Mouse (Mus musculus): Measurements from ENCODE around the gene Entpd5. TPM values are rescaled to one million over a fixed set of nuclear protein-coding genes. Genes with fewer than 3 reads are reported as not detected.

Entpd5 gene
- 26.8 to 33.3 TPM (median 29.1 TPM) in 4 replicates for total RNA-seq (2023)

DNA sequence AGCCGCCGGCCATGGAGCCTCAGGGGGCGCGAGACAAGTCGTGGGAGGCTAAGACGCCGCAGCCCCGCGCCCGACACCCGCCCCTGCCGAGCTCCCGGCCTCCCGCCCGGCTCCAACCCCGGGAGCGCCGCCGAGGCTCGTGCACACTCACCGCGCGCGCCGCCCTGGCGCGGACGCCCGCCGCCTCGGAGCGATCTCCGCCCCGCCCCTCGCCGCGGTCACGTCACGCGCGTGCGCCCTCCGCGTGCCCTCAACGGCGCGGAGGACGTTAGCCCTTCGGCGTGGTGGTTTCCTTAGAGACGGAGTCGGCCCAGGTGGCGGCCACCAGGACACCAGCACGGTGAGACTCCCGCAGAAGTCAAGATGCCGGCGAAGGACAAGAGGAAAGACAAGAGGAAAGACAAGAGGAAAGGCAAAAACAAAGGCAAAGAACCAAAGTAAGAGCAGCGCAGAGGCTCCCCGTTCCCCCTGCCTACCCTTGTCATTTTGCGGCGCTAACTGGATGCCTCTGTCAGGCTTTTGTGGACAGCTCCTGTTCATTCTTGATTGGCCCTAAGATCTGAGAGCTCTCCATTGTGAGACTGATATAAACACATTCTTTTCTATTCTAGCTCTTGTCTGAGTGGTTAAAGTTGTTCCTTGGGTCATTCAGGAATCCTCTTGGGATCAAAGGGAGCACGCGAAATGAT lies at the start of gene Entpd5, which contains the start of gene Bbof1:
Entpd5 (minus strand) TSS at position 211 of the 689 bp plus-strand sequence.
Bbof1 (plus strand) TSS at position 253 of the 689 bp plus-strand sequence.

DNA sequence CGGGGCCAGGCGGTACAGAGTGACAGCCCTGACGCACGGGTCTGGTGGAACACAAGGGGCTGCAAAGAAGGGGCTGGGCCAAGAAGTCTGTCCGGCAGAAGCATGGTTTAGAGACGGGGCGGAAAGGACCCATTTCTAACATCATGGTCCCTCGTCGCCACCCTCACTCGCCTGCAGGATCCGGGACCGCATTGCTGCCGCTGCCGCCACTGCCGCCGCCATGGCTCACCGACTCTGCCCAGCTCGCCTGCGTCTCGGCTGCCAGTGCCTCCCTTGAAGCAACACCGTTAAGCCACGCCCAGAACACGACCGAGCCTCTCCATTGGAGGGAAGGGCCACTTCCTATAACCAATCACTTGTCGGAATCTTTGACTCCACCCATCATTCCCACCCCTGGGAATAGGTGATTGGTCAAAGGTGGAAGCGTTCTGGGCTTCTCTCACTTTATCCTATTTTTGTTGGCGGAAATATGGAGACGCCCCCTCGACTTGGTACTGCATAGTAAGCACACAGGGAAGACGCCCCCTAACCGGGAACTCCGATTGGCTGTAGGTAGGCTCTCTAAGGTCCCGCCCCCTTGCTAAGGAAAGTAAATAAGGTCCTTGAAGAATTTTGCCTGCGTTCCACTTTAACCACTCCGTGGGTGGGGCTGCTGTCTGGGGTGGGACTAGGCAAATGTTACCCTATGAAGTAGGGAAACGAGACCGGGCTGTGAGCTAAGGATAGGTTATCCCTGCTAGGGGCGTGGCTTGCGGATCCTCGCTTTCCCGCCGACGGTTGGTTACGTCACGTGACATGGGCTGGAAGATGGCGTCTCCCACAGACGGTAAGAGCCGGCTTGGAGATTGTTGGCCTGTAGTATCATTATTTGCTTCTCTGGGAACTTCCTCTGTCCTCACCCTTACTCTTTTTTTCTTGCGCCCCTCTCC lies 42.2 kb upstream of the Entpd5 start, which contains the start of the genes Aldh6a1 and Lin52:
Aldh6a1 (minus strand) TSS at position 287 of the 929 bp plus-strand sequence.
Lin52 (plus strand) TSS at position 705 of the 929 bp plus-strand sequence.

DNA sequence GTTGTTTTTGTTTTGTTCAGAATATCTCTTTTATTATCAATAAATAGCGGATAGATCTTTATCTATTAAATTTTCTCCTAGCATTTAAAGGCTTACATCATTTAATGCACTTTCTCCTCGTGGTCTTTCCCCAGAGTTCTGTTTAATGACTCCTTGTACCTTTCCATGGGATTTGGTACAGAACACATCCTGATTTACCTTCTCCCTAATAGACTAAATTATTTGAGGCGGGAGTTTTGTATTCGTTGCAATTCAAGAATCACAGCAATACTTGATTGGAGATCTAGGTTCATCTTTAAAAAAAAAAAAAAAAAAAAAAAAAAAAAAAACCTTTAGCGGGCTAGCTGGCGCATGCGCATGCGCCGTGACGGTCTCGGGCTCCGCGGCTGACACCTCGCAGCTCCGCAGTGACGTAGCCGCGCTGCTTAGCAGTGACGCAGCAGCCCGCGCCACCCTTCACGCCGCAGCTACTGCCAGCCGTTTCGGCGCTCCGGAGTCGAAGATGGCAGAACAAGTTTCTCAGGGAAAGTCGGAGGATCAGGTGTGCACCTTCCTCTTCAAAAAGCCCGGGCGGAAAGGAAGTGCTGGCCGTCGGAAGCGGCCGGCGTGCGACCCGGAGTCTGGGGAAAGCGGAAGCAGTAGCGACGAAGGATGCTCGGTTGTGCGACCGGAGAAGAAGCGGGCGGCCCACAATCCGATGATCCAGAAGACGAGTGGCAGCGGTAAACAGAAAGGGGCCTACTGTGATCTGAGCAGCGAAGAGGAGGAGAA lies 8.2 kb upstream of the Entpd5 start, which contains the start of gene Rnf113a2:
Rnf113a2 (plus strand) TSS at position 363 of the 771 bp plus-strand sequence.

DNA sequence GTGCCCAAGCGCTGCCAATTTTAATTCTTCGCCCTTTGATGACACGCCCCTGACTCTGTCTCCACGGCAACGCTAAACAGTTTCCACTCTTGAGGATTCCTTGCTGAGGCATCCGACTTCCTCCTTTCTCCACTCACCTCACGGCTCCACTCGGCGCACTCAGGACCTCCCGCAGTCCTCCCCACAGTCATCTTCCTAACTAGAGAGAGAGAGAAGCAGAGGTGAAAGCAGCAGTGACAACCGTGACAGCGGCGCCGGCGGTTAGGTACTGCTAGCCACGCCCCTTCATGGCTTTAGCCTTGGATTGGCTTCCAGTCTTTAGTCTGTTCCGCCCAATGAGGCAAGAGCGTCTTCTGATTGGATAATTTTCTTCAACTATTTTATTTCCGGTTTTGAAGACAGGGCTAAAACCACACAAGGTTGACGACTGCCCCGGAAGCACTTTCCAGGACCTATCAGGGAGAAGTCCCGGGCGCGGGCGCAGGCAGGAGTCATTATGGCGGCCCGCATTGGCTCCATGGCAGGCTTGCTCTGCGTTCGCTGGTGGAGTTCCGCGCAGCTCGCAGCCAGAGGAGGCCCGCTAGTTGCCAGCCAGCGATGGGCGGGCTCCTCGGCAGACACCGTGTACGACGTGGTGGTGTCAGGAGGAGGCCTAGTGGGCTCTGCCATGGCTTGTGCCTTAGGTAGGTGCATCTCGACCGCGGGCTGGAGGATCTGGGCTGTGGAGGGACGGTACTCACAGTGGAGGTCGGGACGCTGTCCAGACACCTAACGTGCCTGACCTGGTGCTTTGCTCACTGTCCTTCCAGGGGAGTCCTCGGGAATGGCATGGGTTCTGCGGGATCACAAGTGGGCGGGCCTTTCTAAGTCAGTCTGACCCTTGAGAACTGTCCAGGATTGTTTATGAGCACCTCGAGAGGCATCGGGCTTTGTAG lies 47.0 kb downstream of the Entpd5 start, which contains the start of the genes Coq6 and Fam161b:
Coq6 (plus strand) TSS at position 103 of the 935 bp plus-strand sequence.
Fam161b (minus strand) TSS at position 279 of the 935 bp plus-strand sequence.

Other genes starting within 250 kb of the Entpd5 start
- 208 to 233 TPM (median 223 TPM) in 4 replicates for gene Elmsan1, start 190.1 kb downstream of the Entpd5 start, total RNA-seq (2023)
- gene Ptgr2, start 123.8 kb downstream of the Entpd5 start, total RNA-seq (2023) = 18.9 to 24.7 TPM (median 22.6 TPM) in 4 replicates
- 52.0 to 76.0 TPM (median 59.6 TPM) in 4 replicates for gene Zfp410, start 92.2 kb downstream of the Entpd5 start, total RNA-seq (2023)
- 23.4 to 34.3 TPM (median 28.3 TPM) in 4 replicates for gene Coq6, start 47.4 kb downstream of the Entpd5 start, total RNA-seq (2023)
- gene Fam161b, start 47.2 kb downstream of the Entpd5 start, total RNA-seq (2023) = 1.4 to 2.8 TPM (median 2.6 TPM) in 4 replicates
- gene Bbof1, start within 50 bp of the Entpd5 start, total RNA-seq (2023) = 0.77 to 1.7 TPM (median 1.6 TPM) in 4 replicates
- gene Rnf113a2, start 8.2 kb upstream of the Entpd5 start, total RNA-seq (2023) = 45.3 to 47.8 TPM (median 46.1 TPM) in 4 replicates
- gene Aldh6a1, start 42.0 kb upstream of the Entpd5 start, total RNA-seq (2023) = 6.7 to 11.9 TPM (median 7.9 TPM) in 4 replicates
- gene Lin52, start 42.4 kb upstream of the Entpd5 start, total RNA-seq (2023) = 17.2 to 23.1 TPM (median 22.6 TPM) in 4 replicates
- not detected in 4 replicates for gene Vsx2, start 160.7 kb upstream of the Entpd5 start, total RNA-seq (2023)
- gene Abcd4, start 208.4 kb upstream of the Entpd5 start, total RNA-seq (2023) = 17.5 to 20.0 TPM (median 18.4 TPM) in 4 replicates
- not detected in 4 replicates for gene Vrtn, start 232.0 kb upstream of the Entpd5 start, total RNA-seq (2023)

Measured in B cell, adult 62 days (primary cell).